Mouse (Mus musculus): ENCODE results near the gene Tmem8b. TPM values are rescaled to one million over a fixed set of nuclear protein-coding genes. Genes with fewer than 3 reads are reported as not detected.

Gene Tmem8b
- total RNA-seq, 2 experiments from 2014 or later, result 15.8 to 16.9 TPM

DNA sequence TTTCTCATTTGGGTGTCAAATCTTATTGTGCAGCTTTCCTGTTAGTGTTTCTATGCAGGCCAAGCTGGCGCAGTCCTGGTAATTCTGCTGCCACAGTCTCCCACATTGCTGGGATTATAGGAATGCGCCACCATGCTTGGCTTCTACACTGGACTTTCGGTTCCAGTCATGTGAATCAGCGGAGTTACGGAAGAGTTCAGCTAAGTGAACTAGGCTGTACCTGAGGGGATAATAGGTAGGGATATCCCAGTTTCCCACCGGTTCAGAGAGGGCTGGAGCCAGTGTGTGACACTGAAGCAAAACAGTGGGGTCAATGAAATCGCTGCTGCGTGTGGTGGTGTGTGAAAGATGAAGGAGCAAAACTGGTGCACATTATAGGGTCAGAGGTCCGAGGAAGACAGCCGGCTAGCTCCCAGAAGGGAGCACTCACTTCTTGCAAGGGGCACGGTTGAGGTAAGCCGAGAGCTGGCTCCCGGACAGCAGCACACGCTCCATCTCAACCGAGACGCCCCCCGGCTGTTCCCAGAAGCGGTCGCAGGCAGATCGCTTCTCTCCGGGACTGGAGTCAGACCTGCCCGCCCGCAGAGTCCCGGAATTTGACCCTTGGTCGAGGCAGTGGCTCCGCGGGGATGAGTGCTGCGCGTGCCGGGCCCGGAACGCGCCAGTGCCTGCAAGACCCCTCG lies 13.0 kb upstream of the Tmem8b start:
- no peak for DNase-seq (ENCODE audit: low spot score)
- intact Hi-C loops (cut with DNase I), result loop anchor here (2.0 kb wide), 1 partner anchor 23 kb away; no protein-coding TSS in a partner anchor

DNA sequence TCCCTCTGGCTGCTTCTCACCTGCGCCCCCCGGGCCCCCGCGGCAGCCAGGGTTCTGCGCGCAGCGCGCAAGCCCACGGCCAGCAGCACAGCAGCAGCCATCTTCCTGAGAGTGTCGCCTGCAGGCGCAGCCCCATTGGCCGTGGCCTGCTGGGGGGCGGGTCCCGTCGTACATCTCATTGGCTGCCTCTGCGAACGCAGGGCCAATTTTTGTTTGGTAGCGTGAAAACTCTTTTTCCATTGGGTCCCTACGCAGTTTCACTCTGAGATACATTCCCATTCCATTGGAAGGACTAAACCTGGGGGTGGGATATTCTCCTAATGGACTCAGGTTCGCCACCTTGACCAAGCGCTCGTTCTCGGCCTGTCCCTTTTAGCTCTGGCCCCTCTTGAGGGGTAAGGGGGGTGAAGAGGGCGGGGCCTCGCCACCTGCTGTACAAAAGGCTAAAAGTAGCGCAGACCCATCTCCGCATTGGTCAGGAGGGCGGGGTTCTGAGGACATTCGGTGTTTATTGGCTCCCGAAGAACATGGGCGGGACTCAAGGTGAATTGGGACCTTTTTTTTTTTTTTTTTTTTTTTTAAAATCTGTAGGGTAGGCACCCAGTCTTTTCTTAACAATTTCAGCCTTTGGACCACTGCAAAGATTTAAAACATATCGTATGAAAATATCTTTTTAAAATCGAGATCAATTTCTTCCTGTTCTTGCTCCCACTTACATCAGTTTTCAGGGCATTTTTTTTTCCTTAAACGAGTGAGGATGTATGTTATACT lies 12.2 kb upstream of the Tmem8b start, which contains the start of gene Hint2:
Gene Hint2 (minus strand): TSS at position 128 of the 771 bp plus-strand sequence.
- intact Hi-C loops (cut with DNase I), result no loop called here
- peak; percentile 92 for DNase-seq (ENCODE audit: low spot score)

DNA sequence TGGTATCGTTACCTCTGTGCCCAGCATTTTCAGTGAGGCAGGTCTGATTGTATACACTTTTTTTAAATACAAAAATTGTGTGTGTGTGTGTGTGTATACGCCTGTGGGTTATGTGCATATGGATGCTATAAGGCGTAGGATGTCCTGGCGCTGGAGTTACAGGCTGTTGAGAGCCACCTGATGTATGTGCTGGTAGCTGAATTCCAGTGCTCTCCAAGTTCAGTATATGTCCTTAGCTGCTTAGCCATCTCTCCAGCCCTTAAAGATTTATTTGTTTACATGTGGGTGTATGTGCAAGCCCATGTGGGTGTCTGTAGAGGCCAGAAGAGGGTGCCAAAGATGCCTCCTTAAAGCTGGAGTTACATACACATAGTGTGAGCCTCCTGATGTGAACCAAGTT lies 11.6 kb upstream of the Tmem8b start:
- DNase-seq (ENCODE audit: low spot score), result no peak
- intact Hi-C loops (cut with DNase I), result no loop called here

DNA sequence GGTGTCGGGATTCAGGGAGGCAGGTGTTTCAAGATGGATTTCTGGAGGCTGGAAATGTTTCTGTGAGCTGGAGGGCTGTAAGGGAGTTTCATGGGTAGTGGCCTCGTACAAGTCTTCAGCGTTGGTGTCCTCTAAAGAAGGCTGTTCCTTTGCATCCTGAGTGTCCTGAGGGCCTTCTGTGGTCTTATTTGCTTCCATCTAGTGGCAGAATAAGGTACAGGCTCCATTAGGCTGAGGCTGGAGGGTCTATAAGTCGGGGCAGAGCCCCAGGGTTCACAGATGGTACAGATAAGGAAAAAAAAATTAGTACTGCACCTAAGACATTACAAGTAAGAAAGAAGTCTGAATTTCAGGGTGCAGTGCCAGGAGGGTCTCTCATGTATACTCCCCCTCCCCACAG lies 2.4 kb upstream of the Tmem8b start:
- intact Hi-C loops (cut with DNase I), result loop anchor here (2.0 kb wide), 1 partner anchor 36 kb away; the partner anchor contains the start of gene Npr2
- no peak for DNase-seq (ENCODE audit: low spot score)

DNA sequence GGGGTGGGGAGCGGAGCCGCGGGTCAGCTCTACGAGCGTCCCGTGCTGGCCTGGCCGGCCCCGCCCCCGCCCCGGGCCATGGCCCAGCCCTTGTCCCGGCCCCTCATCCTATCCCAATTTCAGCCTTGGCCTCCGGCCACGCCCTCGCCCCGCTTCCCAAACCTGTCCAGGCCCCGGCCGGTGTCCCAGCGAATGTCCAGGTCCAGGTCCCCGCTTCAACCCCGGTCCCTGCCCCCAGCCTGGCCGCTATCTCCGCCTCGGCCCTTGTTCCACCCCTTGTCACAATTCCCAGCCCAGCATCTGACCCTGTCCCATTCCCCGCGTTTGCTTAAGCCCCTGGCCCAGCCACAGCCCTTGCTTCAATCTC lies 640 bp downstream of the Tmem8b start:
- intact Hi-C loops (cut with DNase I), result no loop called here
- no peak for DNase-seq (ENCODE audit: low spot score)

DNA sequence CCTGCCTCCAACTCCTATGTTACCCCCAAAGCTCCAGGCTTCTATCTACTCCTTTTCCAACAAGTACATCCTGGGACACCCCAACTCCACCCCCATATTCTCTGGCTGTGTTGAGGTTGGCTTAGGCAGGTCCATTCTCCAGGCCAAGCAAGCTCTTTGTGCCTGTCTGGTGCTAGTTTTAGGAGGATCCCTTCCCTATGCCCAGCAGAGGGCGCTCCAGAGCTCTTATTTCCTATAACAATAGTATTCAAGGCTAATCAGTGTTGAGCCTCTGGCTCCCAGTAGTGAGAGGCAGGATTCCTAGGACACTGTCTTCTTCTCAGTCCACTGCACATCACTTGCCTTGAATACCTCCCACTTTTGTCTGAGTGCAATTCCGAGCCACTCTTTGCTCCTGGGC lies 3.3 kb downstream of the Tmem8b start:
- intact Hi-C loops (cut with DNase I), result loop anchor here (1.0 kb wide), 1 partner anchor 40 kb away; no protein-coding TSS in a partner anchor
- peak; percentile 58 for DNase-seq (ENCODE audit: low spot score)

DNA sequence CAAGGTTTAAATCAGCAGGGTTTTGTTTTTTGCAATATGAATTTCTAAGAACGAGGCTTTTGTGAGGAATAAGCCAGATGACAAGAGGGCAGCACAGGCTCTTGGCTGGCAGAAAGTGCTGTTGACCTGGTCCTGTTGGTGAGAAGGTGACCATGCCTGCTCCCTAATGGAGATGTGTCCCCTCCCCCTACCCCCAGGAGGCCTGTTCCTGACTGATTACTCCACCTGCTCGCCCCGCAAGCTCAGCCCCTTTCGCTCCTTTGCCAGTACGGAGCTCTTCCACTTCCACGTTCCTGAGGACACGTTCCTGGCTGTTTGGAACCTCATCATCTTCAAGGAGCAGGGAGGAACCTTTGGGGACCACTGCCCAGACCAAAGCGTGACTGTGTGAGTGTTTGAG lies 4.9 kb downstream of the Tmem8b start:
- no peak for DNase-seq (ENCODE audit: low spot score)
- intact Hi-C loops (cut with DNase I), result no loop called here

DNA sequence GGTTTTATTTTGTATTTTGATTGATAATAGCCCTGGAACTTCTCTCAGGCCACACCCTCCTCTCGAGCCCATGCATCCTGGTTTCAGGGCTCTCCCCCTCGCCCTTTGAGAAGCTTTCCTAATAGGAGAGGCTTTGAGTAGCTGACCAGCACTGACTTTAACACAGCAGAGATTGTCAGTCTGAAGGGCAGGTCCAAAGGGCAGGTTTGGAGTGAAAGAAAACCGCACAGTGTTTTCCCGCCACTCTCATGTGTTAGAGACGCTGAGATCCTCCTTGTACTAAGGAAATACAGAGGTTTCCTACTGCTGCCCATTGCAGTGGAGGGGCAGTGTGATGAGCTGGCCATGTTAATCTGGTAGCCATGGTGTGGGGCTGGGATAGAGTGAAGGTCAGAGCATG lies 6.2 kb downstream of the Tmem8b start:
- DNase-seq (ENCODE audit: low spot score), result no peak
- intact Hi-C loops (cut with DNase I), result no loop called here

DNA sequence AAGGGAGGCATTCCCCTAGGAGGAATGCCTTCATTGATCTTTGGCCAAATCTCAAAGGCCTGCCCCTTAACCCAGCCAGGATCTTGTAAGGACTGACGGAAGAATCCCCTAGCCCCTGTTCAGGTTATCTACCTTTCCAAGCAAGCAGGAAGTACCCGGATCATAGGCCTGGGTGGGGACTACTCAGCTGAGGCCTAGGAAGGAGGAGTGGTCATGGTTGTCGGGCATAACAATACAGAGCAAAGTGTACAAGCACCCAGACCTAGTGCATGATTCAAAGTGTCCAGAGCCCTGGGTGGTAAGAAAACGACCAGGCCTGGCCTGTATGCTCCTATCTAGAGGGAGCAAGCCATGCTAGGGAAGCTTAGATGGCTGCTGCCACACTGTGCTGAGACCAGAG lies 6.8 kb downstream of the Tmem8b start:
- DNase-seq (ENCODE audit: low spot score), result no peak
- intact Hi-C loops (cut with DNase I), result no loop called here

DNA sequence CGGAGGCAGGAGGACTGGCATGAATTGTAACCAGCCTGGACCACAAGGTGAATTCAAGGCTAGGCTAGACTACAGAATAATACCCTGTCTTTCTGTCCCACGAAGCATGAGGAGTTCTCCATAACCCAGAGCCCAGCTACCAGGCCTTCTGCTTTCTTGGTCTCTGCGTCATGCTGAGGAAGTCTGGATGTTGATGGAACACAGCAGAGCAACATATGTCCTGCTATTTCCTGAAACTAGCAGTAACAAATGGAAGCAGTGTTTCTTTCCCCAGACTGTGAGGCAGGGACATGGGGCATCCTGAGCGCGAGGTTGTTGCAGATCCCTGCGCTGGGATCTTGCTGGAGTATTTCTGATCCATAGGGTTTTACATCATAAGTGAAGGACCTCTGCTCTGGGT lies 9.8 kb downstream of the Tmem8b start:
- DNase-seq (ENCODE audit: low spot score), result no peak
- intact Hi-C loops (cut with DNase I), result no loop called here

DNA sequence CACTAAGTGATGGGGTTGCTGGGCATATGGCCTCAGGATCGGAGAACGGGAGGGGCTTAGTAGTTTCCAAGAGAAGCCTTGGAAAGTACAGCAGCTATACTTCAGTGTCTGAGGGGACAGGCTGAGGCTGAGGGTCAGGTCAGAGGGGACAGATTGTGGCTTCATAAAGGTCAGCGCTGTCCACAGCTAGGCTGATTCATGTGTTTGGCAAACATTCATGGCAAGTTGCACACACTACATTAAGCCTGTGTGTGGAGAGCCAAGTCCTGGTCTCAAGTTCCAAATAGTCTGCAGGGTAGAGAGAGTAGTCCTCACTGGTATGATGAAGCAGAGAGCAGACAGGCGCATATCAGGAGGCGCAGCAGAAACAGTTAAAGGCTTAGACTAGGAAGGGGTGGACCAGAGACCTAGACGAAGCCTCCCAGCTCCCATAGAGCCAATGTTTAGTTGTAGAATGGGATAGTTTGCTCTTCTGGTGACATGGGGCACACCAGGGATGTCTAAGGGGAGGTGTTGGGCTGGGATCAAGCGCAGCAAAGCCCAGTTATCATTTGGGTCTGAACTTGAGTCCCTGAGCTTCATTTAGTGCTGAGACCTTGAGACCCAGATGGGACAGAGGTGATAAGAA lies 10.8 kb downstream of the Tmem8b start:
- DNase-seq (ENCODE audit: low spot score), result no peak
- intact Hi-C loops (cut with DNase I), result no loop called here

DNA sequence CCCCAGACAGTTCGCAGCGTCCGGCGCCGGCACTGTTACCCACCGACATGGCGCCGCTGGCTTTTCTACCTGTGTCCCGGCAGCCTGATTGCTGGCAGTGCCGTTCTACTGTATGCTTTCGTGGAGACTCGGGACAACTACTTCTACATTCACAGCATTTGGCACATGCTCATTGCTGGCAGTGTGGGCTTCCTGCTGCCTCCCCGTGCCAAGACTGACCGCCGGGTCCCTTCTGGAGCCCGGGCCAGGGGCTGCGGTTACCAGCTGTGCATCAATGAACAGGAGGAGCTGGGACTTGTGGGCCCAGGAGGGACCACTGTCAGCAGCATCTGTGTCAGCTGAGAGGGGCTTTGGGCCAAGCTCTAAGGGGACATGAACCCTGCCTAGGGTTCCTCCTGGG lies 21.2 kb downstream of the Tmem8b start:
- DNase-seq (ENCODE audit: low spot score), result no peak
- intact Hi-C loops (cut with DNase I), result no loop called here

DNA sequence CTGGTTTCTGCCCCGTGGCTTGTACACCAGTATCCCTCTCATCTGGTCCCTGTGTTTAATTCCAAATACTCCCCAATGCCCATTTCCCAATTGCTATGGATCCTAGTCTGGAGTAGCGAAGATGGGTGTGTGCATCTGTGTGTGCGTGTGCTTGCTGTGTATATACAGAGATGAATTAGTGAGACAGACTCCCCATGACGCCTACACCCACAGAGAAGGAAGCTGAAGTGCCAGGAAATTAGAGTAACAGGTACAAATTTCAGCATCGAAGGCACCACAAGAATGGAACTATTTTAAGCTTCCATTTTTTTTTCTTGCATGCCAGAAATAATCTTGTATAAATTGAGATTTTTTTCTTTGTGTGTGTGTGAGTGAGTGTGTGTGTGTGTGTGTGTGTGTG lies 22.3 kb downstream of the Tmem8b start:
- intact Hi-C loops (cut with DNase I), result no loop called here
- no peak for DNase-seq (ENCODE audit: low spot score)

DNA sequence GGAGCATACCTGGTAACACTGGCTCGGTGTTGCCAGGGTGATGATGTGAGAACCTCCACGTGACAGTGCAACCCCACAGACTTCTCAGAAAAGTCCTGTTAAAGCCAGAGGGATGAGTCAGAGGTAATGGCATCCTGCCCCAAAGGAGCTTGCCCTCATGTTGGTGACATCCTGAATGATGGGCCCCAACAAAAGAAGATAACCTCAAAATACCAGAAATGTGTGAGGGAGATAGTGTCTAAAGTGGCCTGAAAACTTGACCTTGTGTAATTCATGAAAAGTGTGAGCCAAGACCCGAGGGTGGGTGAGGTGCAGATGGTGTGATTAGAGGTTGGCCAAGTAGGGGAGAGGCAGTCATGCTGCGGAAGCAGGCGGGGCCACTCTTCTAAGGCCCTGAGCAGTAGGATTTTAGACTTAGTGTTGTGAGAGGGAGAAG lies 25.1 kb downstream of the Tmem8b start:
- DNase-seq (ENCODE audit: low spot score), result peak; percentile 49

DNA sequence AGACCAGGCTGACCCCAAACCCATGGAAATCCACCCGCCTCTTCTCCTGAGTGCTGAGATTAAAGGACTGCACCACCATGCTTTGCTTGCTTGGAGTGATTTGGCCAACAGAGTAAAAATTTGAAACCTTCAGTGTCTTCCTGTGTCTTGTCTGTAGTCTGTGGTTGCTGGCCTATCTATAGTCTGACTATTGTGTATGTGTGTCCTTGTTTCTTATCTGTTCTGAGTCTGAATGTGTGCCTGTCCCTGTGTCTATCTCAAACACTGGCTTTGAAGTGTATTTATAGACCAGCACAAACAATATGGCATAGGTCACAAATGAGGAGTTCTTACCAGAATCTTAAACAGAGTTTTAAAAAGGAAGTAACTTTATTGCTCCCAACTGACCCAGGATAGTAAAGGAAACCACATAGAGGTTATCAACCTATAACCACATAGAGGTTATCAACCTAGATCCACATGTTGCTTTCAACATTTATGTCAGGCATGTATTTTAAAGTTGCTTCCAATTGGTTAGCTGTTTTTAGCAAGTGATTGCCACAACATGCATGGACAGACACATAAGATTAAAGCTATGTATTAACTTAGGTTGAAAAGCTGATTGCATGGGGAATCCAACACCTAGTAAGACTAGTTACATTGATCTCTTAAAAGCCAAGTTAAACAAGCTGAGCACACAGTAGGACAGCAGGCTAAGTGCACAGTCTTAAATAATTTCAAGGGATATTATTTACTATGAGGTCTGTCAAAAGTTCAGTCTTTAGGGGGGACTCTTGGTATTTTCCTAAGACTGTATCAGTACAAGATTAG lies 25.9 kb downstream of the Tmem8b start:
- no peak for DNase-seq (ENCODE audit: low spot score)
- intact Hi-C loops (cut with DNase I), result no loop called here

More for the DNA sequence above, 25.1 kb downstream of the Tmem8b start:
- intact Hi-C loops (cut with DNase I), result no loop called here

DNA sequence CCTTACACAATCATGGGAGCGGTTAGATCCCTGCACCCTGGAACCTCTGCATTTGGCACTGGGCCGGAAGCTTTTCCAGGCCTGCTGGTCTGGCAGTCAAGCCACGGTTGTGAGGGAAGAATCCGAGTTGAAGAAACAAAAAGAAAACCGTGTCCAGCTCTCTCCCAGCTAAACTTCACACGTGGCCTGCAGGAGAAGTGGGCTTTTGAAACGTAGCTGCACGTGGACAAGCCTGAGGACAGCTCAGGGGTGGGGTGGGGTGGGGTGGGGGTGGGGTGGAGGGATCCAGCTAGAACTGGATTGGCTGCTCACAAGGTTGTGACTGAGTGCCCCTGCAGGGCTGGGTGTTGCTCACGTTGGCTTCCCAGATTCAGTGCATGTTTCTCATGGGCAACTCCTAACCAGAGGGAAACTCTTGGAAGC lies 26.5 kb downstream of the Tmem8b start:
- intact Hi-C loops (cut with DNase I), result no loop called here
- DNase-seq (ENCODE audit: low spot score), result peak; percentile 61

DNA sequence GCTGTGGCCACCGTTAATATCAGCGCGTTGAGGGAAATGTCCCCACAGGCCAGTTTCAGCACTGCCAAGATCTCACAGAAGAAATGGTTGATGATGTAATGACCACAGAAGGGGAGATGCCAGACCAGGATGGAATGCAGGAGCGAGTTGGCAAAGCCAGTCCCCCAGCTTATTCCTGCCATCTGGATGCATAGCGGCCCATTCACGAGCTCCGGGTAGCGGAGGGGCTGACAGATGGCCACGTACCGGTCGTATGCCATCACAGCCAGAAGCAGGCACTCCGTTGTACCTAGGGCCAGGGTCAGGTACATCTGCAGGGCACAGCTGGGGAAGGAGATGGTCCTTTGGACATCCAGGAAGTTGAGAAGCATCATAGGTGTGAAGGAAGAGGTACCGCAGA lies 27.8 kb downstream of the Tmem8b start:
- intact Hi-C loops (cut with DNase I), result no loop called here
- no peak for DNase-seq (ENCODE audit: low spot score)

DNA sequence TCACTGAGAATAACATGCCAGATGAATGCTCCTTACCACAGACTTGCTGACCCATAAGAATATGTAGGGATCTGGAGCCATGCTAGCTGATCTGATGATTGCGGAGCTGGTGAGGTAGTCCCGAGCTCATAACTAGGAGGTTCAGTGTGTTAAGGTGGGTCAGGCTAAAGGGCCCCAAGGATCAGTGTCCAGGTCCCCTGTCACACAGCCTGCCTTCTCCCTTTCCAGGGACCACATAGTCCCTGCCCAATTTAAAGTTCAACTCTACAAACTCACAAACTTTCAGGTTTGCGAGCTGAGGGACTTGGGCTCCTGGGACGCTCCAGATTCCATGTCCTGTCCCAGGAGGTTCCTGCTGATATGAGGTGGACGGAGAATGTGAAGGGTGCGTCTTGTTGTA lies 31.9 kb downstream of the Tmem8b start, which contains the start of gene Olfr70:
Gene Olfr70 (minus strand): TSS at position 101 of the 400 bp plus-strand sequence.
- no peak for DNase-seq (ENCODE audit: low spot score)
- intact Hi-C loops (cut with DNase I), result no loop called here

DNA sequence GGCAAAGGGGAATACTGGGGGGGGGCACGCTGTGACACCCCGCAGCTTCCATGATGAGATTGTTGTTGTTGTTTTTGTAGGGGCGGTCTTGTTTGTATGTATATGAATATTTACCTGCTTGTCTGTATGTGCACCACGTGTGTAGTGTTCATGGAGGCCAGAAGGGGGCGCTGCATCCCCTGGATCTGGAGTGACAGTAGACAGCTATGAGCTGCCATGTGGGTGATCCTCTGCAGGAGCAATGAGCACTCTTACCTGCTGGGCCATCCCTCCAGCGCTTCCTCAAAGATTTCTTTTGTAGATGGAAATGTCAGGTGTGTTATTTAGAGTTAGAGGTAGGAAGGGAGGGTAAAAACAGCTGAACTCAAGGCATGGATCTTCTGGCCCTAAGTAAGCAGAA lies 34.7 kb downstream of the Tmem8b start:
- DNase-seq (ENCODE audit: low spot score), result no peak
- intact Hi-C loops (cut with DNase I), result no loop called here

DNA sequence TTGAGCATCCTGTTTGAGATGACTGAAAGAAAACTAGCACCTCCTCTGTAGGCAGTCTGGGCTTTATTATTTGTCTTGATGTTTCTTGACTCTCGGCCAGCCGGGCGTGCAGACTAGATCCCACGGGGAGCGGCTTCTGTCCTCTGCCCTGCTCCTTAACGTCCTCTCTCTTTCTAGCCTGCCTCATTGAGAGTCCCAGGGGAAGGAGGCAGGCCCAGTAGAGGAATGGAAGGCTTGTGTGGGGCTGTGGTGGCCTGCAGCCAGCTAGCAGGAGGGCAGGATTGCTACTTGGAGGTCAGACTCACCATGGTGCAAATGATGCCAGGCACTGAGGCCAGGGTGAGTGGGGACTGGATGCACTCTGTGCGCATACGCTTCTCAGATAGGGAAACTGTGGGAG lies 35.1 kb downstream of the Tmem8b start:
- DNase-seq (ENCODE audit: low spot score), result no peak
- intact Hi-C loops (cut with DNase I), result no loop called here

All from heart, postnatal 25 days (tissue).